Mouse (Mus musculus) T-helper 2 cell (primary cell): ENCODE results near the gene Tmem184a.

ENCODE experiments used
- in situ Hi-C: fragments of 300-600 bp; cut with MboI, MseI; formaldehyde crosslinking; loops from one replicate; pipeline ENCODE4 v1.15.1; 2025; ENCODE audit warnings: high pct_unique_total_duplicates

The Tmem184a gene

DNA sequence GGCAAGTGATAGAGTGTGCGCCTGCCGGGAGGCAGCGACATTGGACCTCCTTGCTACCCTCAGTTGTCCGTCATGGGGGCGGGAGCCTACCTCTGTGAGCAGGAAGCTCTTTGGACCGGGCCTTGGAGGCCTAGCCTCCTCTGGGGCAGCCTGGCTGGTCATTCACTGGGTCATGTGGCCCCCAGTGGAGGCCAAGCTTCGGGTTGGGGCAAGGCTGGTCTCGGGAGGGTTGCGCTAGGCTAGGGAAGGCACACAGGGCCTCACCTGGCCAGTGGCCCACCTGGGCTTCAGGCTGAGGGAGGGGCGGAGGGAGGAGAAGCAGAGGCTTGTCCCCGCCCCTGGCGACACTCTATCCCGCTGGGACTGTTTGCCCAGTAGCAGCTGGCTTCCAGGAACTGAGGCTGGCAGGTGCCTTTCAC lies 5.7 kb downstream of the Tmem184a start:
- in situ Hi-C loops, result loop anchor here (5.0 kb wide), 1 partner anchor 753 kb away; the partner anchor contains the start of gene Grifin

DNA sequence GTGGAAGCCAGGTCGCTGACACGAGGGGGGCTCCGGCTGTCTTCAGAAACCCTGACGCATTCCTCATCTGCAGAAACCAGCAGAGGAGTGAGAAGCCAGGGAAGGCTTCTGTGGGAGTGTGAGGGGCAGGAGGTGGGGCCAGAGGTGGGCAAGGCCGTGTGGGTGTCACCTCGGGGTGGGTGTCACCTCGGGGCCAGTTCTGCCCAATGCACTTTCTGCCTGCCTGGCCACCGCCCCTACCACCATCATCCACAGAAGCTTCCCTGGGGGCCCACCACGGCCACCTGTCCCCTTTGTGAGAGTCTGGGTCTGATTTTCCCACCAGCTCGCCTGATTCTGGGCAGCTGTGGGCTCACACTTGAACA lies 6.6 kb downstream of the Tmem184a start:
- in situ Hi-C loops, result loop anchor here (5.0 kb wide), 1 partner anchor 754 kb away; the partner anchor contains the start of gene Grifin

DNA sequence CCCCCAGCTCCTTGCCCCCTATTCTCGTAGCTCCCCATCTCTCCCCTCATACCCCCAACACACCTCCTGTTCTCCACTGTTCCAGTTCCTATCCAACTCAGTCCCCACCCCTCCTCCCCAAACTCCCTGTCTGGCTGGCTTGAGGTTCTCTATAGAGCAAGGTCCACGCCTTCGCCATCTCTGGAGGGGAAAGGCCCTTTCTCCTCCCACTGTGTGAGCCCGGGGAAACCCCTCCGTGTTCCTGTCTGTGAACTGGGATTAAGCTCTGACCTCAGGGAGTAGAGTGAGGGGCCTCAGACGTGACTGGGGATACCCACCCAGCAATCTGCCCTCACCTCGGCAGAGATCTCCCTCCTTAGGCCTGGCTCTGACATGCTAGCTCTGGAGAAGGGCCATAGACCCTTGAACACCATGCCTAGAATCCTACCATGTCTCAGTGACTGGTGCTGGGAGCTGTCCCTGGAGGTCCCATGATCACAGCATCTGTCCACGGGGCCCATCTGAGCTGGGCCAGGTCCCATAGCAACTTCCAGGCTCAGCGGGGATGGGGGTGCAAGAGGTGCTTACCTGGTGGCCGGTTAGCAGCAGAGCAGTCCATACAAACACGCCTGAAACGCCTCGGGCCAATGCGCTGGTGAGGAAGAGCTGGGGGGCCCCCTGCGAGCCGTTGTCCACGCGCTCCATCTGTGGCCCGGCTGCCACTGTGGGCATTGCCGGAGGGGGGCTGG lies 7.2 kb downstream of the Tmem184a start:
- in situ Hi-C loops, result loop anchor here (5.0 kb wide), 1 partner anchor 755 kb away; the partner anchor contains the start of gene Grifin

DNA sequence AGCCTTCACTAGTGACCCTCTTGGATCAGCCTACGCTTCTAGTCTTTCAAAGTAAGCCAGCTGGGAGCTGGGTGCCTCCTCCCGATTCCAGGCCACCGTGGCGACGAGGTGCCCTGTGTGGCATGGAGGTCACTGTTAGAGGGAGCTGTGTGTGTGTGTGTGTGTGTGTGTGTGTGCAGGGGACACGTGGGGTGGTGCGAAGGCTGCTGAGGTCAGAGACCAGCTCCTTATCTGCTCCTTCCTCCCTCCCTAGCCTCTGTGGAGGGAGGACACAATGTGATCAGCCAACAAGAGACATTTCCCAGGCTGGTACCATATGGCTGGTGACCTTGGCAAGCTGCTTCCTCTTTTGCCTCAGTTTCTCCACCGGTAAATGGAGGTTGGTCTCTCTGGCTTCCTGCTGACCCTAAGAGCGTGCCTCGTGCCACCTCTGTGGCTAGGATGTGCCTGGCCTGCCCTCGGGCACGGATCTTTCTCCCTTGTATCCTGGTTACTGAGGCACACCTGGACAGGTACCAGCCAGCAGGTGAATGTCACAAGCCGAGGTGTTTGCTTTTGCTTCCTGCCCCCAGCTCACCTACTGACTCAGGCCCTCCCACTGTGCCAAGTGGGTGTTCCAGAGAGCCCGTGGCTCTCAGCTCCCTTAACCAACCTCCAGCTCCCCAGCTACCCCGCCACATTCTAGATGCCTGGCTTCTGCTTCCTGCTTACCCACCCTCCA lies 7.9 kb downstream of the Tmem184a start:
- in situ Hi-C loops, result loop anchor here (5.0 kb wide), 1 partner anchor 755 kb away; the partner anchor contains the start of gene Grifin

GRCm38 (mm10) chr5:139809397-139809796 lies 10.3 kb downstream of the Tmem184a start:
- in situ Hi-C loops, result no loop called here

DNA sequence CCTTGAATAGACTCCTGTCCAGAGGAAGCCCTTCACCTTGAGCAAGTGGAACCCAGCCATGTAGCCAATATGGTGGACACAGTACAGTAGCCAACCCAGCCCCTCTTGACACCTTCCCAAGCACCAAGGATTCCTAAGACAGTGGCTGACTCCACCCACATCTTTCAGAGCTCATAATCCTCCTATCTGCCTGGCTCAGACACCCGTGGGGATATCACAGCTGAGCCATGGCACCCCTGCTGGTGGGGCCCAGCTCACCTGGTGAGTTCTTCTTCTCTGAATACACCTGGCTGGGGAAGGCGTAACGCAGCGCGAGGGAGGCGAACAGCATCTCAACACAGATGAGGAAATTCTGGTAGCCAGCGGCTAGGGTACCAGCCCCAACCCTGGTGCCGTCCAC lies 13.8 kb downstream of the Tmem184a start:
- in situ Hi-C loops, result no loop called here

DNA sequence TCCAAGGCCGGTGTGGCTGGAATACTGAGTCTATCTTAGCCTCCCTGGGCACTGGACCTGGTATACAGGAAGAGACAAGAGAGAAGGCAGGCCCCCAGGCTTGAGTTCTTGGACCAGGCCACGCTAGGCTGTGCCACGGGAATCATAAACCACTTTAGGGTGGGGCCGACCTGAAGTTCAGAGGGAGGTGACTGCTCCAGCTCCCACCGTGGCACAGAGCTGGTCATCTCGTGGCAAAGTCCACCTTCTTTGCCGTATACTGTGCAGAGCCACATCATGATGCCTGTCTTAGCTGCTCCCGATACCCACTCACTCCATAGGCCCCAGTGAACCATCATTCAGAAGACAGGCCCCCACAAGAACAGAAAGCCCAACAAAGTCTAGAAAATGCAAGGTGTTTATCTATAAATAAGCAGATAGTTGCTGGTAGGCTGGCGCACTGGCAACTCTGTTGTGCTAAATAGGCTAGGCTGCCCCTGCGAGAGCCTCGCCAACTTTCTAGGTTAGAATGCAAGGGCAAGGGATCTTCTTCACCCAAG lies 15.1 kb downstream of the Tmem184a start:
- in situ Hi-C loops, result no loop called here

GRCm38 (mm10) chr5:139804107-139804551 lies 15.6 kb downstream of the Tmem184a start:
- in situ Hi-C loops, result no loop called here

DNA sequence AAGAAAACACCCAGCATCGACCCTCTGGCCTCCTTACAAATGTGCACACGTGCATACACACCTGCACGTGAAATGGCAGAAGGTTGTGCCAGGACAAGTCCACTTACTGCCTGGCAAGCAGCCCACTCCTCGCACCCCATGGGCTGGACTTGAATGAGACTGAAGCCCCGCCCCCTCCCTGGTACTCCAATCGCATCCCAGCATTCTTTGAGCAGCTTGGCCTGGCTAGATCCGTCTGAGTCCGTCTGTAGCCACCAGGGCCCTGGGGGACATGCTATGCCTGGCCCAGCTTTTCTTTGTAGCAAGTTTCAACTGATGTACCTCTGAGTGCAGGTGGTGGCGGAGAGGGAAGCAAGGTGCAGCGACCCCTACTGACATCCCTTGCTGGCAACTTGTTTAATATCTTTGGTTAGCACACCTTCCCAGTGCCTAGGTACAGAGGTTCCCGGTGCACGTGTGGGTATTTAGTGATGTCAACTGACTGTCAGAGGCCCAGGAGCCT lies 16.1 kb downstream of the Tmem184a start:
- in situ Hi-C loops, result no loop called here

DNA sequence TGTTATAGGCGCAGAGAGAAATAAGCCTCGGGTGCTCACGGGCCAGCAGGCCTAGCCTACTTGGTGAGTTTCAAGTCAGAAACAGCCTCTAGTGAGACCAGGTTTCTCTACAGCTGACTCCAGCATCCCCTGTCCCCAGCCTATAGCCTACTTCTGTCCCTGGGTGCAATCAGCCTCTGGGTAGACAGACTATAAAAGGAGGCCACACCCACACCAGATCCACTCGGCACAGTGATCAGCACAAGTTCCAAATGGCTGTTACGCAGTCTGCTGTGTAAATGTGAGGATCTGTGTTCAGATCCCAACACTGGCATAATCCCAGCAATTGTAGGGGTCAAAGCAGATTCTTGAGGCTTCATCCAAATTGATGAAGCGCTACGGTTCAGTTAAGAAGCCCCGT lies 16.6 kb downstream of the Tmem184a start:
- in situ Hi-C loops, result no loop called here

DNA sequence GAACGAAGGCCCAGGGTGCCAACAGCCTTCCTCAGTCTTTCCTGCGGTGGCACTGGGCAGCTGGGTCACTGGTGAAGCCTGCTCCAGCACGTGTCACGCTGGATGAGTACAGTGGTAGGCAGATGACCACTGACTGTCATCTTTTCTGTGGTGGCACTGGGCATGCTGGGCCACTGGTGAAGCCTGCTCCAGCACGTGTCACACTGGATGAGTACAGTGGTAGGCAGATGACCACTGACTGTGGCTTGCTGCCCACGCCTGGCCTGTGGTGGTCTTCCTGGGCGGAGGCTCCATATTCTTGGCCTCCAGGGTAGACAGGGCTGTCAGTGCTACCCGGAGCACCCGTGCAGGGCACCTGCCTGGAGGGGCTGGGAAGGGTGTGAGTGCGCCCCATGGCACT lies 17.8 kb downstream of the Tmem184a start:
- in situ Hi-C loops, result no loop called here

GRCm38 (mm10) chr5:139801231-139801630 lies 18.5 kb downstream of the Tmem184a start:
- in situ Hi-C loops, result no loop called here

DNA sequence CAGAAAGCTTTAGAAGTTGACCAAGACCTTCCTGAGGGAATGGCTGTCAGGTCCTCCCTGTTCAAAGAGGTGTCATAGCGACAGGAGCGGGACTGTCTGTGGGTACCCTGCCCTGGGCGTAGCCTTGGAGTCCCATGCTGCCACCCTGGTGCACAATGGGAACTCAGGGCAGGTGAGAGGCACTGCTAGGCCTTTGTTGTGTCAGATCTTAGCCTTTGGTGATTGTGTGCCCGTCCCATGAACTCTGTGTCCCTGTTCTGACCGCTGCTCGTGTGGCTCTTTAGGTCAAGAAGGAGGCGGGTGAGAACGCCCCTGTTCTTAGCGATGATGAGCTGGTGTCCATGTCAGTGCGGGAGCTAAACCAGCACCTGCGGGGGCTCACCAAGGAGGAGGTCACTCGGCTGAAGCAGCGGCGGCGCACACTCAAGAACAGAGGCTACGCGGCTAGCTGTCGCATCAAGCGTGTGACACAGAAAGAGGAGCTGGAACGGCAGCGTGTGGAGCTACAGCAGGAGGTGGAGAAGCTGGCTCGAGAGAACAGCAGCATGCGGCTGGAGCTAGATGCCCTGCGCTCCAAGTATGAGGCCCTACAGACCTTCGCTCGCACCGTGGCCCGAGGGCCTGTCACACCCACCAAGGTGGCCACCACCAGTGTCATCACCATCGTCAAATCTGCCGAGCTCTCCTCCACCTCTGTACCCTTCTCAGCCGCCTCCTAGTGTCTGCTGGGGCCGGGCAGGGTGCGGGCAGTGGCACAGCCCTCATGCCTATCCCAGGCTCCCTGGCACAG lies 19.7 kb downstream of the Tmem184a start:
- in situ Hi-C loops, result no loop called here

DNA sequence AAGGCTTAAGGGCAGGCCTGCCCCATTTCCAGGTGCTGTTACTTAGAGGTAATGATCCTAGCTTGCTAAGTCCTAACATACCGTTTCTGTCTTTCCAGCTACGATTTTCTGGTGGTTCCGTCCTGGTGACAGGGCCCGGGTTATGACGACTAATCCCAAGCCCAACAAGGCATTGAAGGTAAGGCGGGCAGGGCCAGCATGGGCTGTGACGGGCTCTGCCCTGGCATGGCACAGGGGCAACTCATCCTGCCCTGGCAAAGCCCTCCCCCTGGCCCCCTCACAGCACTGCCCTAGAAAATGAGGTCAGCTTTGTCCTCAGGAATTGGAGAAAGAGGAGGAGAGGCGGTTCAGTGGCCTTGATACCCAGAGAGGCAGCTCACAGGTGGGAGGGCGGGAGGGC lies 20.7 kb downstream of the Tmem184a start:
- in situ Hi-C loops, result no loop called here

GRCm38 (mm10) chr5:139798168-139798900 lies 21.4 kb downstream of the Tmem184a start:
- in situ Hi-C loops, result no loop called here

DNA sequence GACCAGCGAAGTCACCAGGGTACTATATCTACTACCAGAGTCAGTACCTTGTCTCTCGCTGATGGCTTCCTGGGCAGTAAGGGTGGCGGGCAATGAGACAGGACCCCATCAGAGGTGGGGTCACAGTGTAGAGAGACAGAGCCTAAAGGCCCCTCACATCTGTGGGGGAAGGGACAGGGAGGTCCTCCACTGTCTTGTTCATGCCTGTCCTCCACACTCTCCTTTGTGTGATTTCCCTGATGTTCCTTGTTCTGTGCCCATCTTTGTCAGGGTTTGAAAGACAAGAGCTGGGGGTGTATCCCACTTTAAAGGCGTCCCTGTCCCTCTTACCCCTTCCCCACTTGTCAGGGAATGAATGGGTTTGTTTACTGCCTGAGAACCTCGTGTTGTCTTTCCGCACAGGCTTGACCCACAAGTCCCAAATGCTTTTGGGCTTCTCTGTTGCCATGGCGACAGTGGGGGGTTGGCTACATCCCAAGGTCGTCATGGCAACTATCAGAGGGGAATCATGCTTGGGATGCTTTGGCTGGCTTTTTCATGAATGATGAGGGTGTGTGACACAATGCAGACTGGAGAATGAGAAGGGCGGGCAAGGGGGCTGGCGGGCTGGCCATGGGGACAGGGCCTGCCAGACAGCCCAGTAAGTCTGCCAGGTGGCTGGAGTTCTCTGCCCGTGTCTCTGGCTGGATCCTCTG lies 22.1 kb downstream of the Tmem184a start:
- in situ Hi-C loops, result no loop called here

DNA sequence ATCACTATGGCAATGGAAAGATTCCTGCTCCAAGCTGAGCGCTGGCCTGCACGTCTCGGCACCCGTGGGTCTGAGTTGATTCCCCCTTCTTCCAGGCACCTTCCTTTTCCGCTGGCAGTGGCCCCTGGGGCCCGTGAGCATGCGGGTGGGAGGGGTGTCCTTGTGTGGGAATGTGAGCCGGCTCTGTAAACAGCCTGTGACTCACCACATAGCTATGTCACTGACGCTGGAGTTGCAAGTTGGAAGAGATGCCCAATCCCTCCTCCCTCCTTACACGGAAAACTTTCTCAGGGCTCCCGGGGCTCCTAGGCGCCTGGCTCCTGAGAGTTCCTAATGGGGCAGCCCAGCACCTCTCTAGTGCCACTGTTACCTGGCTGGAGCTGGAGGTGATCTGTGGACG lies 22.8 kb downstream of the Tmem184a start:
- in situ Hi-C loops, result no loop called here

GRCm38 (mm10) chr5:139796001-139796620 lies 23.6 kb downstream of the Tmem184a start:
- in situ Hi-C loops, result no loop called here

- in situ Hi-C loops, result no loop called here
These were observed 24.8 kb downstream of the Tmem184a start for GRCm38 (mm10) chr5:139794938-139795337.

DNA sequence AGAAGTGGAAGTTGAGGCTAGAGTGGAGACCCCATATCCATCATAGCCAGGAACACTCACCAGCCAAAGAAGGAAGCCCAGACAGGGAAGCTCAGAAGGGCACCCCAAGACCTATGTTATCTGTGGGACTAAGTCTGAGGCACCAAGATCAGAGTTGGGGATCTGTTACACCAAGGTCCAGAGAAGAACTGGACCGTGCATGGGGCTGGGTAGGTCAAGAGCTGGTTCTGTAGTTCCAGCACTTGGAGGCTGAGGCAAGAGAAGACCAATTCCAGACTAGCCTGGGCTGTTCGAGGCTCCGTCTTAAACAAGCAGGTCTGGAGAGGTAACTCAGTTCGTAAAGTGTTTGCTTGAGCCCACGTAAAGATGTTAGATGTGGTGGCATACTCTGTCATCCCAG lies 25.6 kb downstream of the Tmem184a start:
- in situ Hi-C loops, result no loop called here
